Mouse (Mus musculus): ENCODE data around the gene Fndc10. TPM values are rescaled to one million over a fixed set of nuclear protein-coding genes. Genes with fewer than 3 reads are reported as not detected.
"Not testable (repeated sequence)": the region's sequence is repeated elsewhere in the genome, so short reads cannot be mapped to it uniquely, and the experiment has no call there.

The Fndc10 gene
- polyA plus RNA-seq, 1 experiment from 2014 or later: 6.4 TPM

- WGBS: 90% methylated on average over 10 of the region's 10 CpGs
- not testable (repeated sequence) for H3K27ac ChIP-seq; H3K9ac ChIP-seq (replicated peaks); H3K27me3 ChIP-seq; H3K4me3 ChIP-seq (replicated peaks); H3K4me2 ChIP-seq (replicated peaks); H3K9me3 ChIP-seq; ATAC-seq
- peaks cover 20% of the 10 kb centered on the region for H3K4me1 ChIP-seq (replicated peaks)
- peaks cover 79% of the 10 kb centered on the region for H3K36me3 ChIP-seq
Measured at GRCm38 (mm10) chr4:155740681-155741080, 46.5 kb downstream of the Fndc10 start.

GRCm38 (mm10) chr4:155742684-155743083, 48.5 kb downstream of the Fndc10 start:
- 98% methylated on average over 5 of the region's 5 CpGs for WGBS
- H3K36me3 ChIP-seq: peaks cover 94% of the 10 kb centered on the region

GRCm38 (mm10) chr4:155744474-155744873, 50.3 kb downstream of the Fndc10 start:
- Histone ChIP-seq H3K27ac (no peak overlapping the region), H3K9me3 (no peaks in the 10 kb centered on the region), H3K4me2 (replicated peaks) (no peak overlapping the region), H3K4me3 (replicated peaks) (no peak overlapping the region), H3K36me3 (peaks cover 97% of the 10 kb centered on the region), H3K9ac (replicated peaks) (no peak overlapping the region), H3K4me1 (replicated peaks) (no peaks in the 10 kb centered on the region), H3K27me3 (no peaks in the 10 kb centered on the region)
- no peak for ATAC-seq
- WGBS: 93% methylated on average over 8 of the region's 8 CpGs

More at GRCm38 (mm10) chr4:155742684-155743083, 48.5 kb downstream of the Fndc10 start:
- ATAC-seq: no peak
- Histone ChIP-seq H3K9ac (replicated peaks) (no peak overlapping the region), H3K4me2 (replicated peaks) (no peak overlapping the region), H3K27me3 (no peaks in the 10 kb centered on the region), H3K4me1 (replicated peaks) (0 out of 2 replicates have a peak, but pooled peaks cover under 1% of the 10 kb centered on the region), H3K9me3 (no peaks in the 10 kb centered on the region), H3K4me3 (replicated peaks) (no peak overlapping the region), H3K27ac (no peak overlapping the region)

GRCm38 (mm10) chr4:155745136-155745535, 51.0 kb downstream of the Fndc10 start:
- Histone ChIP-seq H3K27ac (no peak overlapping the region), H3K9ac (replicated peaks) (no peak overlapping the region), H3K4me3 (replicated peaks) (no peak overlapping the region), H3K9me3 (no peaks in the 10 kb centered on the region), H3K4me2 (replicated peaks) (no peak overlapping the region), H3K4me1 (replicated peaks) (no peaks in the 10 kb centered on the region), H3K27me3 (no peaks in the 10 kb centered on the region), H3K36me3 (peaks cover 97% of the 10 kb centered on the region)
- WGBS: 96% methylated on average over 5 of the region's 5 CpGs
- no peak for ATAC-seq

Other genes starting within 250 kb of the Fndc10 start
- gene Tmem52, start 225.2 kb upstream of the Fndc10 start, polyA plus RNA-seq (2015; fragmentation: Nextera tagmentation; extraction: Ambion mirVana): not detected in 2 replicates
- 1,008 and 1,072 TPM in 2 replicates for gene Gnb1, start 203.0 kb upstream of the Fndc10 start, polyA plus RNA-seq (2015; fragmentation: Nextera tagmentation; extraction: Ambion mirVana)
- 78.0 and 85.5 TPM in 2 replicates for gene Nadk, start 132.0 kb upstream of the Fndc10 start, polyA plus RNA-seq (2015; fragmentation: Nextera tagmentation; extraction: Ambion mirVana)
- 15.9 and 16.5 TPM in 2 replicates for gene Slc35e2, start 92.9 kb upstream of the Fndc10 start, polyA plus RNA-seq (2015; fragmentation: Nextera tagmentation; extraction: Ambion mirVana)
- gene Cdk11b, start 69.5 kb upstream of the Fndc10 start, polyA plus RNA-seq (2015; fragmentation: Nextera tagmentation; extraction: Ambion mirVana): 65.1 and 66.8 TPM in 2 replicates
- gene Gm10563, start 48.9 kb upstream of the Fndc10 start, polyA plus RNA-seq (2015; fragmentation: Nextera tagmentation; extraction: Ambion mirVana): not detected in 2 replicates
- gene Mmp23, start 41.0 kb upstream of the Fndc10 start, polyA plus RNA-seq (2015; fragmentation: Nextera tagmentation; extraction: Ambion mirVana): 3.6 and 3.8 TPM in 2 replicates
- gene Mib2, start 25.1 kb upstream of the Fndc10 start, polyA plus RNA-seq (2015; fragmentation: Nextera tagmentation; extraction: Ambion mirVana): 32.6 and 41.9 TPM in 2 replicates
- gene Ssu72, start 10.5 kb downstream of the Fndc10 start, polyA plus RNA-seq (2015; fragmentation: Nextera tagmentation; extraction: Ambion mirVana): 155 and 159 TPM in 2 replicates
- gene Tmem240, start 40.5 kb downstream of the Fndc10 start, polyA plus RNA-seq (2015; fragmentation: Nextera tagmentation; extraction: Ambion mirVana): 8.6 and 10.1 TPM in 2 replicates
- gene Atad3a, start 66.8 kb downstream of the Fndc10 start, polyA plus RNA-seq (2015; fragmentation: Nextera tagmentation; extraction: Ambion mirVana): 82.1 and 84.8 TPM in 2 replicates
- 18.7 and 20.9 TPM in 2 replicates for gene Vwa1, start 80.4 kb downstream of the Fndc10 start, polyA plus RNA-seq (2015; fragmentation: Nextera tagmentation; extraction: Ambion mirVana)
- 0.40 and 0.58 TPM in 2 replicates for gene Tmem88b, start 91.5 kb downstream of the Fndc10 start, polyA plus RNA-seq (2015; fragmentation: Nextera tagmentation; extraction: Ambion mirVana)
- not detected in 2 replicates for gene Ankrd65, start 96.1 kb downstream of the Fndc10 start, polyA plus RNA-seq (2015; fragmentation: Nextera tagmentation; extraction: Ambion mirVana)
- 259 and 262 TPM in 2 replicates for gene Mrpl20, start 108.5 kb downstream of the Fndc10 start, polyA plus RNA-seq (2015; fragmentation: Nextera tagmentation; extraction: Ambion mirVana)
- gene Ccnl2, start 118.1 kb downstream of the Fndc10 start, polyA plus RNA-seq (2015; fragmentation: Nextera tagmentation; extraction: Ambion mirVana): 182 and 189 TPM in 2 replicates
- gene Aurkaip1, start 136.9 kb downstream of the Fndc10 start, polyA plus RNA-seq (2015; fragmentation: Nextera tagmentation; extraction: Ambion mirVana): 140 and 146 TPM in 2 replicates
- 17.9 and 22.2 TPM in 2 replicates for gene Mxra8, start 145.3 kb downstream of the Fndc10 start, polyA plus RNA-seq (2015; fragmentation: Nextera tagmentation; extraction: Ambion mirVana)
- 8.1 and 8.4 TPM in 2 replicates for gene Dvl1, start 153.1 kb downstream of the Fndc10 start, polyA plus RNA-seq (2015; fragmentation: Nextera tagmentation; extraction: Ambion mirVana)
- gene Tas1r3, start 169.0 kb downstream of the Fndc10 start, polyA plus RNA-seq (2015; fragmentation: Nextera tagmentation; extraction: Ambion mirVana): 0.80 and 0.83 TPM in 2 replicates
- 22.1 and 24.5 TPM in 2 replicates for gene Cptp, start 175.1 kb downstream of the Fndc10 start, polyA plus RNA-seq (2015; fragmentation: Nextera tagmentation; extraction: Ambion mirVana)
- gene Ints11, start 175.2 kb downstream of the Fndc10 start, polyA plus RNA-seq (2015; fragmentation: Nextera tagmentation; extraction: Ambion mirVana): 85.3 and 88.6 TPM in 2 replicates
- gene Pusl1, start 197.4 kb downstream of the Fndc10 start, polyA plus RNA-seq (2015; fragmentation: Nextera tagmentation; extraction: Ambion mirVana): 52.5 and 52.6 TPM in 2 replicates
- gene Acap3, start 197.5 kb downstream of the Fndc10 start, polyA plus RNA-seq (2015; fragmentation: Nextera tagmentation; extraction: Ambion mirVana): 66.0 and 73.5 TPM in 2 replicates
- 128 and 135 TPM in 2 replicates for gene Ube2j2, start 249.5 kb downstream of the Fndc10 start, polyA plus RNA-seq (2015; fragmentation: Nextera tagmentation; extraction: Ambion mirVana)